Mouse (Mus musculus): ENCODE measurements around the gene Pde4dip. TPM values are rescaled to one million over a fixed set of nuclear protein-coding genes. Genes with fewer than 3 reads are reported as not detected.

The Pde4dip gene
- polyA plus RNA-seq, 1 experiment from 2014 or later: 27.1 TPM

DNA sequence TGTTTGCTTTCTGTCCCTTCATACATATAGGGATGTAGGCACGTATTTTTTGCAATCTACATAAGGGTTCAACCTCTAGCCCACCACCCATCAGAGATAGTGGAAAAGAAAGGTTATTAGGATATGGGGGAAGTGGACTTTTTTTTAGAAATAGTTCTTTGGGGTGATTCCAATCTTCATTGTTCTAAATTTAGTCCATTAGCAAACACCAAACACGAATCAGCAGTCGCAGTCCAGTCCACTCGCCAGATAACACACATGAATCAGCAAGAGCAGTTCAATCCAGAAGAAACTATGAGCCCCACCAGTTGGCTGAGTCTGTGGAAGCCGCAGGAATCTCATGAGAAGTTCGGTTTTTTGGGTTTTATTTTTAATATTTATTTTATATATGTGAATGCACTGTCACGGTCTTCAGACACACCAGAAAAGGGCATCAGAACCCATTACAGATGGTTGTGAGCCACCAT lies 213.8 kb downstream of the Pde4dip start, which contains the start of gene Gm17651:
Gene Gm17651 (minus strand): TSS at position 51 of the 467 bp plus-strand sequence.
- Histone ChIP-seq H3K9ac (replicated peaks; ENCODE audit: low read depth, low read length) (no peak within 1 kb of the TSS), H3K4me2 (replicated peaks; ENCODE audit: low read depth, low read length) (no peak within 1 kb of the TSS), H3K27ac (ENCODE audit: low read length) (no peak within 1 kb of the TSS), H3K9me3 (ENCODE audit: control insufficient read depth, low read depth, low read length) (no peaks in the 10 kb centered on the region), H3K4me1 (ENCODE audit: control insufficient read depth, insufficient read depth, low read length) (no peaks in the 10 kb centered on the region), H3K36me3 (ENCODE audit: control insufficient read depth, insufficient read depth, low read length) (peaks cover 8% of the 10 kb centered on the region; the same call in 1 of the 2 replicates), H3K4me3 (ENCODE audit: low read depth, low read length) (no peak within 1 kb of the TSS), H3K27me3 (ENCODE audit: control insufficient read depth, insufficient read depth, low read length) (no peaks in the 10 kb centered on the region)
- 82% methylated on average over 7 of the region's 7 CpGs for WGBS
- ATAC-seq (ENCODE audit: insufficient number of reproducible peaks, insufficient read depth, low FRiP score, low read depth): no peak

DNA sequence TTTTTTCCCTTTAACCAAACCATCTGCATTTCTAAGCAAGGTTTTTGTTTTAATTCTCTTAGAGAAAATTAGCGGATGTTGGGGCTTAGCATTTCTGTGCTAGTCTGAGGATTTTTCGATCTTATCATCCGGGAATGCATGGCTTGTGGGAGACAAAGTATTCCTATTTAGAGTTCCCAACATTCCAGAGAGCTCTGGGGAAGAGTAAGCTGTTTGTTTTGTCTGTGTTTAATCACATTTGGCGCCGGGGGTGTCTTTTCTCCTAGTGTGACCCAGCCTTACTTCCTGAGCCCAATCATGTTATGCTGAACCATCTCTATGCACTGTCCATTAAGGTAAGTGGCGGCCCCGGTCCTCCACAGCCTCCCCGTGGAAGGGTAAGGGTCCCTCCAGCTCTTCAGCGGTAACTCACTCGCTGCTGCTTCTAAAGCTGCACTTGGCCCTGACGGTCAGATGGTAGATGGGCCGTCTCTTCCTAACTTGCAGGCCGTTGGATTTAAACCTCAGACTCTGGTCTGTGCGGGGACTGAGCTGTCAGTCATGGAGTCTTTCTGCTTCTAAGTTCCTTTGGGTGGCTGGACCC lies 221.3 kb downstream of the Pde4dip start:
- Histone ChIP-seq H3K4me2 (replicated peaks; ENCODE audit: low read depth, low read length) (no peak overlapping the region), H3K4me3 (ENCODE audit: low read depth, low read length) (no peak overlapping the region), H3K27ac (ENCODE audit: low read length) (no peak overlapping the region), H3K9me3 (ENCODE audit: control insufficient read depth, low read depth, low read length) (no peaks in the 10 kb centered on the region), H3K36me3 (ENCODE audit: control insufficient read depth, insufficient read depth, low read length) (peaks cover 30% of the 10 kb centered on the region), H3K4me1 (ENCODE audit: control insufficient read depth, insufficient read depth, low read length) (no peaks in the 10 kb centered on the region), H3K9ac (replicated peaks; ENCODE audit: low read depth, low read length) (no peak overlapping the region), H3K27me3 (ENCODE audit: control insufficient read depth, insufficient read depth, low read length) (no peaks in the 10 kb centered on the region)
- WGBS: 62% methylated on average over 14 of the region's 14 CpGs
- no peak for ATAC-seq (ENCODE audit: insufficient number of reproducible peaks, insufficient read depth, low FRiP score, low read depth)

DNA sequence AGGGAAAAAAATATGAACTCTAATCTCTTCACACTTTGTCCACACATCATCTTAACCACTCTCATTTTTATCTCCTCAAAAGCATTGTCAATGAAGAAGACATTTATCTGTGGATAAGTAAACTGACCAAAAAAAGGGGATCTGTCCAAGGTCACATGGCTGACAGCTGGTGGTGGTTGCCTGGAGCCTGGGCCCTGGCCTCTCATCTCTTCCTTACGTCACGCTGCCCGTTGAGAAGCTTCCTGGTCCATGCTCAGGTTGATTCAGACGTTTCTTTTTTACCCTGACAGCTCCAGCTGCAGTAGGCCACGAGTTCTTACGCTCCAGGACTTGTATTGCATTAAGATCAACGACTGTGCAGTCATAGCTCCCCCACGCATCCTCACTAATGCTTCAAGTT lies 222.4 kb downstream of the Pde4dip start:
- Histone ChIP-seq H3K9me3 (ENCODE audit: control insufficient read depth, low read depth, low read length) (no peaks in the 10 kb centered on the region), H3K27ac (ENCODE audit: low read length) (no peak overlapping the region), H3K4me1 (ENCODE audit: control insufficient read depth, insufficient read depth, low read length) (no peaks in the 10 kb centered on the region), H3K36me3 (ENCODE audit: control insufficient read depth, insufficient read depth, low read length) (peaks cover 30% of the 10 kb centered on the region), H3K27me3 (ENCODE audit: control insufficient read depth, insufficient read depth, low read length) (no peaks in the 10 kb centered on the region), H3K9ac (replicated peaks; ENCODE audit: low read depth, low read length) (no peak overlapping the region), H3K4me2 (replicated peaks; ENCODE audit: low read depth, low read length) (no peak overlapping the region), H3K4me3 (ENCODE audit: low read depth, low read length) (no peak overlapping the region)
- WGBS: 60% methylated on average over 8 of the region's 8 CpGs
- ATAC-seq (ENCODE audit: insufficient number of reproducible peaks, insufficient read depth, low FRiP score, low read depth): no peak

DNA sequence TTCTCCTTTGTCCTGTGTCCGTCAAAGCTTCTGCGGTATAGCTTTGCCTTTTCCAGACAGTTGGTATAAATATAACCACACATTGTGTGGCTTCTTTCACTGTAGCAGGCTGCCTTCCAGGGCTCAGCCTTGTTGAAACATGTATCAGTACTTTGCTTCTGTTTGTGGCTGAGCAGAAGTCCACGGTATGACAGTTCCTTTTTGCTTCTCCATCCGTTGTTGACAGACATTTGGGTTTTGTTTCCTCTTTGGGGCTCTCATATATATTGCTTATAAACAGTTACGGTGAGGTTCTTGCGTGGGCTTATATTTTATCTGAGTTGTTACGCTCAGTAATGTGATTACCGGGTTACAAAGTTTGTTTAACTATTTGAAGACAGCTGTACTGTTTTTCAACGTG lies 223.0 kb downstream of the Pde4dip start:
- Histone ChIP-seq H3K4me3 (ENCODE audit: low read depth, low read length) (no peak overlapping the region), H3K27me3 (ENCODE audit: control insufficient read depth, insufficient read depth, low read length) (no peaks in the 10 kb centered on the region), H3K9me3 (ENCODE audit: control insufficient read depth, low read depth, low read length) (no peaks in the 10 kb centered on the region), H3K4me1 (ENCODE audit: control insufficient read depth, insufficient read depth, low read length) (no peaks in the 10 kb centered on the region), H3K4me2 (replicated peaks; ENCODE audit: low read depth, low read length) (no peak overlapping the region), H3K9ac (replicated peaks; ENCODE audit: low read depth, low read length) (no peak overlapping the region), H3K27ac (ENCODE audit: low read length) (no peak overlapping the region), H3K36me3 (ENCODE audit: control insufficient read depth, insufficient read depth, low read length) (peaks cover 30% of the 10 kb centered on the region)
- no peak for ATAC-seq (ENCODE audit: insufficient number of reproducible peaks, insufficient read depth, low FRiP score, low read depth)
- 61% methylated on average over 9 of the region's 9 CpGs for WGBS

DNA sequence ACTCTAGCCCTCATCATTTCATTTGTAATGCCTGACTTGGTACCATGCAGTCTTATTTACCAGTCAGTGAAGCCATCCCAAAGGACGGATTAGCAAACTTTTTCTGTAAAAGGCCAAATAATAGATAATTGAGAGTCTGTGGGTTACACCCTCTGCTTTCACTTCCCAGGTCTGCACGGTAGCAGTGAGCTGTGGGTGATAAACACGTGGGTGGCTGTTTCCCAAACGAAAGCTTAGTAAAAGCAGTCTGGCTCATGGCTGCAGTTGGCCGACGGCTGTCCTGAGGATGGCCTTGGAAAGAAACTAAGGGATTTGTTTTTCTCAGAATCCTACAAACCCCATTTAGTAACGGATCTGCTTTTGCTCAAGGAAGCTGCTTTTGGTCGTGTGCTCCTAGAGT lies 227.3 kb downstream of the Pde4dip start:
- Histone ChIP-seq H3K27ac (ENCODE audit: low read length) (no peak overlapping the region), H3K9ac (replicated peaks; ENCODE audit: low read depth, low read length) (no peak overlapping the region), H3K9me3 (ENCODE audit: control insufficient read depth, low read depth, low read length) (no peaks in the 10 kb centered on the region), H3K27me3 (ENCODE audit: control insufficient read depth, insufficient read depth, low read length) (no peaks in the 10 kb centered on the region), H3K4me2 (replicated peaks; ENCODE audit: low read depth, low read length) (no peak overlapping the region), H3K4me3 (ENCODE audit: low read depth, low read length) (no peak overlapping the region), H3K4me1 (ENCODE audit: control insufficient read depth, insufficient read depth, low read length) (peaks cover 11% of the 10 kb centered on the region; the same call in 1 of the 2 replicates), H3K36me3 (ENCODE audit: control insufficient read depth, insufficient read depth, low read length) (peaks cover 13% of the 10 kb centered on the region; the same call in 1 of the 2 replicates)
- WGBS: 66% methylated on average over 8 of the region's 8 CpGs
- no peak for ATAC-seq (ENCODE audit: insufficient number of reproducible peaks, insufficient read depth, low FRiP score, low read depth)

DNA sequence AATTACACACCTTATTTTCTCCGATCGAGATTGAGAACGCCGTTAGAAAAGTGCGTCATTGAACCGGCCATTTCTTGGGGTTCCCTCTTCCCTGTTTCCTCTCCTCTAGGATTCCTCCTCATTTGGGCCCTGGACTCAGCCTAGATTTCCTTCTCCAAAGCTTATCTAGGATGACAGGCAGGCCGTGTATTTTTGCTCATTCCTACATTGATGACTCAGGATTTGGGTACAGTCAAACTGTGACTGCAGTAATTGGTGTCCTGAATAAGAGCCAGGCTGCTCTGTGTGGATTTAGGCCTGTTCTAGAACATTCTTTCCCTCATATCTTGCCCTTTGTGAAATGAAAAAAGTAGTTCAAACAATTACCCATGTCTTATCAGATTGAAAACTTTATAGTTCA lies 228.8 kb downstream of the Pde4dip start:
- no peaks in the 10 kb centered on the region for H3K27me3 ChIP-seq (ENCODE audit: control insufficient read depth, insufficient read depth, low read length)
- H3K27ac ChIP-seq (ENCODE audit: low read length): no peak overlapping the region
- H3K9ac ChIP-seq (replicated peaks; ENCODE audit: low read depth, low read length): no peak overlapping the region
- H3K4me2 ChIP-seq (replicated peaks; ENCODE audit: low read depth, low read length): peak overlapping the region; percentile 91; the same call in 1 of the 2 replicates
- WGBS: 89% methylated on average over 7 of the region's 7 CpGs
- H3K4me1 ChIP-seq (ENCODE audit: control insufficient read depth, insufficient read depth, low read length): peaks cover 11% of the 10 kb centered on the region; the same call in 1 of the 2 replicates
- no peak for ATAC-seq (ENCODE audit: insufficient number of reproducible peaks, insufficient read depth, low FRiP score, low read depth)
- H3K36me3 ChIP-seq (ENCODE audit: control insufficient read depth, insufficient read depth, low read length): peaks cover 13% of the 10 kb centered on the region; the same call in 1 of the 2 replicates
- no peak overlapping the region for H3K4me3 ChIP-seq (ENCODE audit: low read depth, low read length)
- no peaks in the 10 kb centered on the region for H3K9me3 ChIP-seq (ENCODE audit: control insufficient read depth, low read depth, low read length)

DNA sequence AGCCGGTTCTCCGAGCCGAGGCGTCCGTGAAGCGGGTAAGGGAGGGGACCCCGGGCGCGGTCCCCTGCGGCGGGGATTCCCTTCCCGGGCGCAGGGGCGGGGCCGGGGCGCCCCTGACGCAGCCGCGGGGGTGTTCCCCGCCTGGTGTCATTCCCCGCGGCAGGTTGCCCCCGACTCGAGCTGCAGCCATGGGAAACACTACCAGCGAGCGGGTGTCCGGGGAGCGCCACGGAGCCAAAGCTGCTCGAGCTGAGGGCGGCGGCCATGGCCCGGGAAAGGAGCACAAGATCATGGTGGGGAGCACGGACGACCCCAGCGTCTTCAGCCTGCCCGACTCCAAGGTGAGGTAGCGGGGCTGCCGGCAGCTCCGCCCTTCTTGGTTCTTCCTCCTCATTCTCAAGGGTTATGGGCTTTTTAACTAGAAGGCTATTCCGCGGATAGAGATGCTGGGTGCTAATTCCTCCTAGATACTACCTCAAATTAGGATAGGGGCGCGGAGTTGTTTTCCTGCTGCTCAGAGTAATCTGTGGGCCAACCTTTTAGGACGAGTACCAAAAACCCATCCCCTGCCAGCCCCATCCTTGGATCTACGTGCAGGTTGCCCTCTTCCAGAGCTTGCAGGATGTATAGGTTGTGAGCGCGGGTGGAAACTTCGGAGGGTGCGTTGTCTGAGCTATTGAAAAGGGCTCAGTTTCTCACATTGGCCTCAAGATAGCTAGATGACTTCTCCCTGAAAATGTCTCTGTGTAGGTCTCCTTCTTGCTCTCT lies 229.9 kb downstream of the Pde4dip start:
- Histone ChIP-seq H3K9me3 (ENCODE audit: control insufficient read depth, low read depth, low read length) (no peaks in the 10 kb centered on the region), H3K36me3 (ENCODE audit: control insufficient read depth, insufficient read depth, low read length) (0 out of 2 replicates have a peak, but pooled peaks cover 3% of the 10 kb centered on the region), H3K27ac (ENCODE audit: low read length) (0 out of 2 replicates have a peak overlapping the region, but pooled peaks have one; percentile 33), H3K9ac (replicated peaks; ENCODE audit: low read depth, low read length) (peak overlapping the region; percentile 64), H3K27me3 (ENCODE audit: control insufficient read depth, insufficient read depth, low read length) (no peaks in the 10 kb centered on the region), H3K4me1 (ENCODE audit: control insufficient read depth, insufficient read depth, low read length) (peaks cover 11% of the 10 kb centered on the region; the same call in 1 of the 2 replicates), H3K4me3 (ENCODE audit: low read depth, low read length) (peak overlapping the region; percentile 86), H3K4me2 (replicated peaks; ENCODE audit: low read depth, low read length) (peak overlapping the region; percentile 91)
- WGBS: 1% methylated on average over 49 of the region's 50 CpGs
- ATAC-seq (ENCODE audit: insufficient number of reproducible peaks, insufficient read depth, low FRiP score, low read depth): peak; percentile 74; the same call in 1 of the 2 replicates

DNA sequence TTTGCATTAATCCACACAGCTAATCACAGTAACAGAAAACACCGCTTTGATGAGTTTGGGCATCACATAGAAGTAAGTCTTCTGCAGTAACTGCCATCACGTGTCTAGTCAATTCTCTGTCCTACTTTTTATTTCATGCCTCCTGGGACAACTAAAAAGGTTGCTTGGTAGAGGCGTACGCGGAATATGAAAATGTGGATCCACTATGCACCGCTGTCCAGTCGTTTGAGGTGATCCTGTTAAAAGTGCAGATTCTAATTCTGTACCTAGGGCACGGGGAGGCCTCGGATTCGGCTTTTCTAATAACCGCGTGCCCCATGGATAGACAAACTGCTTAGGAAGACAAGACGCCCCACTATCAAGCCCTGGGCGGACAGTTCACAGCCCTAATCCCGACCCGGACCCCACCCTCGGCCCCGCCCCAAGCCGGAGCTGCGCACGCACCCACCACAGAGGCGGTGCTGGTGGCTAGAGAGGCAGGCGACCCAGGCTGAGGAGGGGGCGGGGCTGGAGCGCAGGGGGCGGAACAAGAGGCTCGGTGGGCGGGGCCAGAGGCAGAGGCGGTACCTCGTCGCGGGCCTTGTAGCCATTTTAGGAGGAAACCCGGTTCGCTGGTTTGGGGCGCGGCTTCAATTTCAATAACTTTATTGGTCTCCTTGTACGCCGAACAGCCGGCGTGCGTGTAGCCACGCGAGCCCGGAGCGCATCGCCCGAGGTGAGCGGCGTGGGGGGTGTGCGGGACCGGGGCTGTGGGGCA lies 230.7 kb downstream of the Pde4dip start, which contains the start of gene Prkab2:
Gene Prkab2 (plus strand): TSS at position 539 of the 757 bp plus-strand sequence.
- Histone ChIP-seq H3K9ac (replicated peaks; ENCODE audit: low read depth, low read length) (peak within 1 kb of the TSS; percentile 64), H3K9me3 (ENCODE audit: control insufficient read depth, low read depth, low read length) (no peaks in the 10 kb centered on the region), H3K4me1 (ENCODE audit: control insufficient read depth, insufficient read depth, low read length) (peaks cover 15% of the 10 kb centered on the region; the same call in 1 of the 2 replicates), H3K4me2 (replicated peaks; ENCODE audit: low read depth, low read length) (peak within 1 kb of the TSS; percentile 91), H3K4me3 (ENCODE audit: low read depth, low read length) (peak within 1 kb of the TSS; percentile 86), H3K27me3 (ENCODE audit: control insufficient read depth, insufficient read depth, low read length) (no peaks in the 10 kb centered on the region), H3K27ac (ENCODE audit: low read length) (0 out of 2 replicates have a peak within 1 kb of the TSS, but pooled peaks have one; percentile 33), H3K36me3 (ENCODE audit: control insufficient read depth, insufficient read depth, low read length) (no peaks in the 10 kb centered on the region)
- peak; percentile 93 for ATAC-seq (ENCODE audit: insufficient number of reproducible peaks, insufficient read depth, low FRiP score, low read depth)
- 2% methylated on average over 50 of the region's 51 CpGs for WGBS
